Mouse (Mus musculus): Measurements from ENCODE around the gene Abhd8. TPM values are rescaled to one million over a fixed set of nuclear protein-coding genes. Genes with fewer than 3 reads are reported as not detected.

The Abhd8 gene
- 107 and 108 TPM in 2 replicates for polyA plus RNA-seq (2016; fragmentation: Nextera tagmentation; extraction: Ambion mirVana)

GRCm38 (mm10) chr8:71463188-71464033 lies at the start of gene Abhd8:
TSS of gene Abhd8 (minus strand) at chr8:71463655.
- ATAC-seq (ENCODE audit: low FRiP score), result peak; percentile 83
- WGBS, result 1% methylated on average over 55 of the region's 55 CpGs
- Histone ChIP-seq H3K27me3 (no peaks in the 10 kb centered on the region), H3K27ac (peak within 1 kb of the TSS; percentile 84), H3K4me3 (peak within 1 kb of the TSS; percentile 72), H3K4me1 (peaks cover 45% of the 10 kb centered on the region), H3K9ac (peak within 1 kb of the TSS; percentile 90), H3K4me2 (replicated peaks) (peak within 1 kb of the TSS; percentile 82), H3K9me3 (replicated peaks) (no peaks in the 10 kb centered on the region), H3K36me3 (peaks cover 31% of the 10 kb centered on the region)

GRCm38 (mm10) chr8:71511644-71512043 lies 48.2 kb upstream of the Abhd8 start, which contains the start of gene Plvap:
TSS of gene Plvap (minus strand) at chr8:71511752.
- Histone ChIP-seq H3K4me1 (peaks cover 8% of the 10 kb centered on the region), H3K27ac (no peak within 1 kb of the TSS), H3K4me2 (replicated peaks) (no peak within 1 kb of the TSS), H3K9ac (no peak within 1 kb of the TSS), H3K9me3 (replicated peaks) (no peaks in the 10 kb centered on the region), H3K4me3 (no peak within 1 kb of the TSS), H3K36me3 (no peaks in the 10 kb centered on the region), H3K27me3 (peaks cover 48% of the 10 kb centered on the region)
- no peak for ATAC-seq (ENCODE audit: low FRiP score)
- WGBS, result 59% methylated on average over 14 of the region's 14 CpGs

- no peak overlapping the region for H3K9ac ChIP-seq
- H3K4me1 ChIP-seq, result peaks cover 7% of the 10 kb centered on the region; the same call in 1 of the 2 replicates
- H3K27me3 ChIP-seq, result peaks cover 64% of the 10 kb centered on the region
- H3K36me3 ChIP-seq, result no peaks in the 10 kb centered on the region
- no peak overlapping the region for H3K4me3 ChIP-seq
- H3K9me3 ChIP-seq (replicated peaks), result no peaks in the 10 kb centered on the region
- 60% methylated on average over 2 of the region's 2 CpGs for WGBS
- no peak for ATAC-seq (ENCODE audit: low FRiP score)
- no peak overlapping the region for H3K27ac ChIP-seq
- no peak overlapping the region for H3K4me2 ChIP-seq (replicated peaks)
Measured at GRCm38 (mm10) chr8:71509316-71509715, 45.9 kb upstream of the Abhd8 start.

DNA sequence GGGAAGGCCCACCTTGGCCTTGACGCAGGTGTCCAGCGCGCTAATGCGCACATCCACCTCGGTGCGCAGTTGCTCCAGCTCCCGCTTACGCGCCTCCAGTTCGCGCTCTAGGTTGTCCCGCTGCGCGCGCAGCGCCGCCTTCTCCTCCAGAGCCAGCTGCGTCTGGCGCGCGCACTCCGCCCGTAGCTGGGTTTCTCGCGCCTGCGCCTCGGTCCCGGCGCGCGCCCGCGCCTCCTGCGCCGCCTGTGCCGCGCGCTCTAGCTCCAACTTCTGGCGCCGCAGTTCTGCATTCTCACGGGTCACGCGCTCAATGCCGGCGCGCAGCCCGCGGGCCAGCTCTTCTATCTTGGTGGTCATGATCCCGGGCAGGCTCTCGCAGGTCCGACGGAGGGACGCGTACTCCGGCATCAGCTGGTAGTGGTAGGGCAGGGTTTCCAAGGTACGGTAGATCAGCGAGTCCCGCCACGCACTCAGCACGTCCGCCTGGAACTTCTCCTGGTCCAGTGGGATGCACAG lies 44.2 kb upstream of the Abhd8 start:
- H3K4me2 ChIP-seq (replicated peaks), result peak overlapping the region; percentile 59
- H3K27ac ChIP-seq, result no peak overlapping the region
- WGBS, result under 1% methylated on average over 61 of the region's 61 CpGs
- peaks cover 64% of the 10 kb centered on the region for H3K27me3 ChIP-seq
- H3K4me1 ChIP-seq, result peaks cover 7% of the 10 kb centered on the region; the same call in 1 of the 2 replicates
- peak overlapping the region; percentile 36 for H3K4me3 ChIP-seq
- no peaks in the 10 kb centered on the region for H3K36me3 ChIP-seq
- H3K9ac ChIP-seq, result peak overlapping the region; percentile 28; the same call in 1 of the 2 replicates
- H3K9me3 ChIP-seq (replicated peaks), result no peaks in the 10 kb centered on the region
- ATAC-seq (ENCODE audit: low FRiP score), result peak; percentile 80

DNA sequence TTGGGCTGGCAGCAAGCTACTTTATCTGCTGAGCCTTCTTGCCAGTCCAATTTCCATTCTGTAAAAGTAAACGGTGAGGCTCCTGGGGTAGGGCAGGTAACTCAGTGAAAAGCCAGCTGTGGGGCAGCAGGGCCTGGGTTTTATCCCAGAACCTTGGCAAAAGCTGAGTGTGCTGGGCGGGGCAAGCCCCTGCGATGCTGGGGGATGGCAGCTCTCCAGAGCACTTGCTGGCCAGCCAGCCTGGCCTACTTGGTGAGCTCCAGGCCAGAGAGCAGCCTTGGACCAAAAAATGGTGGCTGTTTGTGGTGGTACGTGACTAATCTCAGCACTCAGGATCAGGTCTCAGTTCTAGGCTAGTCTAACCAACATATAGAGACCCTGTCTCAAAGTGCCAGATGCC lies 42.5 kb upstream of the Abhd8 start:
- ATAC-seq (ENCODE audit: low FRiP score), result no peak
- peaks cover 7% of the 10 kb centered on the region; the same call in 1 of the 2 replicates for H3K4me1 ChIP-seq
- peaks cover 55% of the 10 kb centered on the region for H3K27me3 ChIP-seq
- no peaks in the 10 kb centered on the region for H3K9me3 ChIP-seq (replicated peaks)
- H3K4me2 ChIP-seq (replicated peaks), result no peak overlapping the region
- 86% methylated on average over 4 of the region's 4 CpGs for WGBS
- no peak overlapping the region for H3K27ac ChIP-seq
- no peak overlapping the region for H3K9ac ChIP-seq
- no peaks in the 10 kb centered on the region for H3K36me3 ChIP-seq
- no peak overlapping the region for H3K4me3 ChIP-seq

DNA sequence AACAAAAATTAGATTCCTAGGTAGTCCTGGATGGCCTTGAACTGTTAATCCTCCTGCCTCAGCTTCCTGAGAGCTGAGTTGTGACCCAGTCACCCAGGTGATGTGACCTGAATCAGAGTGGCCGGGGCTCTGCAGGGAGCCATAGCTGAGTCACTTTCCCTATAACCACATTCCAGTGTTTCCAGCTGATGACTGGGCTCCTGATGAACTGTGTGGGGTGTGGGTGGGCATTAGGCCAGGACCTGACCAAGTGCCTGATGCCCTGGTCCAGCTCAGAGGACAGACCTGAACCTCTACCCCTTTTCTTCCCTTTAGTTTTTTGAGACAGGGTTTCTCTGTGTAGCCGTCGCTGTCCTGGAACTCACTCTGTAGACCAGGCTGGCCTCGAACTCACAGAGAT lies 41.9 kb upstream of the Abhd8 start:
- WGBS, result 95% methylated on average over 4 of the region's 4 CpGs
- Histone ChIP-seq H3K9me3 (replicated peaks) (no peaks in the 10 kb centered on the region), H3K4me3 (no peak overlapping the region), H3K27ac (no peak overlapping the region), H3K36me3 (no peaks in the 10 kb centered on the region), H3K9ac (no peak overlapping the region), H3K4me2 (replicated peaks) (no peak overlapping the region), H3K4me1 (peaks cover 7% of the 10 kb centered on the region; the same call in 1 of the 2 replicates), H3K27me3 (peaks cover 52% of the 10 kb centered on the region)
- no peak for ATAC-seq (ENCODE audit: low FRiP score)

- Histone ChIP-seq H3K27ac (no peak overlapping the region), H3K27me3 (peaks cover 42% of the 10 kb centered on the region), H3K36me3 (no peaks in the 10 kb centered on the region), H3K4me1 (peaks cover 7% of the 10 kb centered on the region; the same call in 1 of the 2 replicates), H3K4me3 (no peak overlapping the region), H3K4me2 (replicated peaks) (no peak overlapping the region), H3K9me3 (replicated peaks) (no peaks in the 10 kb centered on the region), H3K9ac (no peak overlapping the region)
- no peak for ATAC-seq (ENCODE audit: low FRiP score)
- 86% methylated on average over 4 of the region's 4 CpGs for WGBS
Measured at GRCm38 (mm10) chr8:71504349-71504748, 40.9 kb upstream of the Abhd8 start.

GRCm38 (mm10) chr8:71498816-71499690 lies 35.6 kb upstream of the Abhd8 start:
- Histone ChIP-seq H3K27ac (no peak overlapping the region), H3K27me3 (no peaks in the 10 kb centered on the region), H3K36me3 (peaks cover 2% of the 10 kb centered on the region; the same call in 1 of the 2 replicates), H3K9ac (no peak overlapping the region), H3K9me3 (replicated peaks) (no peaks in the 10 kb centered on the region), H3K4me2 (replicated peaks) (no peak overlapping the region), H3K4me1 (peaks cover 26% of the 10 kb centered on the region), H3K4me3 (no peak overlapping the region)
- 38% methylated on average over 16 of the region's 16 CpGs for WGBS
- no peak for ATAC-seq (ENCODE audit: low FRiP score)

GRCm38 (mm10) chr8:71497881-71498501 lies 34.5 kb upstream of the Abhd8 start:
- Histone ChIP-seq H3K9me3 (replicated peaks) (no peaks in the 10 kb centered on the region), H3K27me3 (no peaks in the 10 kb centered on the region), H3K9ac (0 out of 2 replicates have a peak overlapping the region, but pooled peaks have one; percentile 24), H3K36me3 (peaks cover 8% of the 10 kb centered on the region), H3K27ac (no peak overlapping the region), H3K4me2 (replicated peaks) (no peak overlapping the region), H3K4me3 (no peak overlapping the region), H3K4me1 (peaks cover 26% of the 10 kb centered on the region)
- no peak for ATAC-seq (ENCODE audit: low FRiP score)
- WGBS, result 30% methylated on average over 12 of the region's 15 CpGs

DNA sequence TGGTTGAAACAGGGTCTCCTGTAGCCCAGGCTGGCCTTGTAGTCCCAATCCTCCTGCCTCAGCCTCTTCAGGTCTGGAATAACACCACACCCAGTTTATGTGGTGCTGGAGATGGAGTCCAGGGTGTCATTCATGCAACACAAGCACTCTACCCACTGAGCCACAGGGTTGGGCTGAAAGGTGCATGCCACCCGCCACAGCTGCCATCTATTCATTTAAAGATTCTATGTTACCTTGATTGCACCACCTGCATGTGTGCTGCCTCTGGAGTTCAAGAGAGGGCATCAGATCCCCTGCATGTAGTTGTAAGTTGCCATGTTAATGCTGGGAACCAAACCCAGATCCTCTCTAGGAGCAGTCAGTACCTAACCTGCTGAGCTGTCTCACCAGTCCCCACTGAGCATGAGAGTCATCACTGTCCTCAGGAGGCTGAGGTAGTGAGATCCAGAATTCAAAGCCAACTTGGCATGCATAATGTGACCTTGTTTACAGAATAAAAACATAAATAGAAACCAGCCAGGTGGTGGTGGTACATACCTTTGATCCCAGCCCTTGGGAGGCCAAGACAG lies 33.7 kb upstream of the Abhd8 start:
- ATAC-seq (ENCODE audit: low FRiP score), result no peak
- Histone ChIP-seq H3K36me3 (peaks cover 17% of the 10 kb centered on the region), H3K27ac (no peak overlapping the region), H3K4me2 (replicated peaks) (no peak overlapping the region), H3K9me3 (replicated peaks) (no peaks in the 10 kb centered on the region), H3K27me3 (no peaks in the 10 kb centered on the region), H3K9ac (no peak overlapping the region), H3K4me1 (peaks cover 26% of the 10 kb centered on the region), H3K4me3 (no peak overlapping the region)
- 88% methylated on average over 1 of the region's 1 CpGs for WGBS

GRCm38 (mm10) chr8:71496481-71496880 lies 33.0 kb upstream of the Abhd8 start:
- H3K27ac ChIP-seq, result 0 out of 2 replicates have a peak overlapping the region, but pooled peaks have one; percentile 37
- no peaks in the 10 kb centered on the region for H3K27me3 ChIP-seq
- peaks cover 23% of the 10 kb centered on the region for H3K36me3 ChIP-seq
- H3K4me3 ChIP-seq, result no peak overlapping the region
- peaks cover 26% of the 10 kb centered on the region for H3K4me1 ChIP-seq
- H3K9ac ChIP-seq, result no peak overlapping the region
- H3K4me2 ChIP-seq (replicated peaks), result no peak overlapping the region
- H3K9me3 ChIP-seq (replicated peaks), result no peaks in the 10 kb centered on the region
- WGBS, result 44% methylated on average over 11 of the region's 11 CpGs
- no peak for ATAC-seq (ENCODE audit: low FRiP score)

Measured in hindbrain, embryonic 12.5 days (tissue).